Mouse (Mus musculus) cerebellum, adult 2 months (tissue): ENCODE measurements at regions not wholly inside any gene's neighbourhood (a gene's known extent, or its start where the extent isn't known, plus 50 kb on each side); places are given as distances from the start of the nearest gene placed in this dataset.

Source experiments
- CTCF ChIP-seq: fragments of 200-500 bp; IDR thresholded peaks from 2 replicates; pipeline ENCODE4 v1.5.1; 2011; ENCODE audit warnings: low read depth, mild to moderate bottlenecking, control low read depth, low read length, moderate library complexity, borderline replicate concordance; ENCODE audit not compliant: insufficient read depth
- POLR2A ChIP-seq: fragments of 200-500 bp; IDR thresholded peaks from 2 replicates; pipeline ENCODE4 v1.6.1; 2011; ENCODE audit warnings: low read length, control low read depth, borderline replicate concordance; ENCODE audit not compliant: insufficient read depth

GRCm38 (mm10) chr3:102663711-102664110 is 70.6 kb upstream of the Tspan2 start:
- no peak for TF ChIP-seq POLR2A
- no peak for TF ChIP-seq CTCF
